Mouse (Mus musculus): Measurements from ENCODE around the gene 1700020N01Rik.

The 1700020N01Rik gene

DNA sequence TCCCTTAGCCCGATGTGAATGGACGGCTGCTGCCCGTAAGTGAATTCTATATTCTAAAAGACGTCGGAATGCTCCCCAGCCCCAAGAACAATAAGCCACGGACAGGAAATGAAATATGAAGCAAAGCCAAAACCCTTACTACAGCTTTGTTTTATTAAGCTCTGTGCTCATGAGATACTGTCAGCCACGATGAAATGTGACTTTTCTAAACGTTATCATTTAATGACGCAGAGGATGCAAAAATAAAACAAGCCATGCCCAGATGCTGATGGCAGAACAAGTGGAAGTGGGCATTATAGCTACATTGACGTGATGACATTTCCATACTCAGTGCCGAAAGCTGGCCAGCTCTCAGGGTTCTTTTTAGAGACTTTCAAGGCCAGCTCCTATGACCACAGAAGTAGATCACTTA is 76.8 kb downstream of the 1700020N01Rik start:
- no peak for DNase-seq (ENCODE audit: inconsistent ontology term)

DNA sequence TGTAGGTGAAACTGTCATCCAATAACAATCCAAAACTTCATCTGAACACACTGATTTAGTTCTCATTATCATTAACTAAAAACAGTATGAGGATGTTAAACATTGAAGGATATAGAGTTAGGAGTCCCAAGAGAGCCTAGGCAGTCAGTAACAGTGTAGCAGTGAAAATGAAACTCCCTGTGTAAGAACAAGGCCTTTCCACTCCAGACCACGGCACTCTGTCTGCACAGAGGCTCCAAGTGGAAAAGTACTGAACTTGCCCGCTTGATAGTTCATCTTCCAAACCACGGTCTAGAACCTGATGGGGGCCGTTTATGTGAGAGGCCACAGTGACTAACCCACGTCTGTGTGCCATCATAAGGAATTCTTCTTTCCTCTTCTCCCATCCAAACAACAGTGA is 77.2 kb downstream of the 1700020N01Rik start:
- DNase-seq (ENCODE audit: inconsistent ontology term): no peak

All from Muller cell, postnatal 12 days (primary cell).